Mouse (Mus musculus) G1E-ER4 (cell line): ENCODE measurements around the gene Clstn2. TPM values are rescaled to one million over a fixed set of nuclear protein-coding genes. Genes with fewer than 3 reads are reported as not detected.

ENCODE experiments used
- GATA1 ChIP-seq: IDR thresholded peaks from one replicate; pipeline ENCODE4 v1.8.0; 2012; ENCODE audit warnings: low read length, inconsistent platforms
- polyA plus RNA-seq: library from polyadenylated mRNA; stranded (reverse); fragments of >175 nt; gene quantifications from 2 replicates; pipeline ENCODE4 v1.2.3, GENCODE M21; 2012

The Clstn2 gene
- not detected in 2 replicates for polyA plus RNA-seq

DNA sequence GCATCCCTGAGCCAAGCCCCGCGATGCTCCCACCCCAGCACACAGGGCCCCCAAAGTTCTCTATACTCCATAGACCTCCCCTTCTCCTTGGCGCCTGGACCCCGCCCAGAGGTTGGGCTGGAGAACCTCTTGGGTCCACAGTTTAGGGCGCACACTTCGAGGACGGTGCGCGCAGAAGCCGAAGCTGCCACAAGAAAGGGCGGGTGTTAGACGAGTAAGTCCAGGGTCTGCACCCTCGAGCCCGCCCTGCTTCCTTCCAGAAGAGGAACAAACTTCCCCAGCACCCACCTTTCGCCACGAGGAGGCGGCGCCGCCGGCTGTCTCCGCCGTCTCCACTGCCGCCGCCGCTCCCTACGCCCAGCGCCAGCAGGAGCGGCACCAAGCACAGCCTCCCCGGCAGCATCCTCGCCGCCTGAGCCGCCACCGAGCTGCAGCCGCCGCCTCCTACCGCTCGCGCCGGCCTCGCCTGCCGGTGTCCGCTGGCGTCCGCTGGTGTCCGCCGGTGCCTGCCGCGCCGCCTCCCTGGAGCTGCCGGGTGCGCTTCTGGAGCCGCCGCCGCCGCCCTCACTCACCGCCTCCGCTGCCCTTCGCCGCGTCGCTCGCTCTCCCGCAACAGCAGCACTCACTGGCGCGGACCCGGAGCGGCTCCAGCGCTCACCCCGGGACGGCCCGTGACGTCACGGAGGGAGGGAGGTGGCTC is at the start of gene Clstn2:
TSS of gene Clstn2 (minus strand) at position 609 of the 700 bp plus-strand sequence.
- TF ChIP-seq GATA1, result no peak

DNA sequence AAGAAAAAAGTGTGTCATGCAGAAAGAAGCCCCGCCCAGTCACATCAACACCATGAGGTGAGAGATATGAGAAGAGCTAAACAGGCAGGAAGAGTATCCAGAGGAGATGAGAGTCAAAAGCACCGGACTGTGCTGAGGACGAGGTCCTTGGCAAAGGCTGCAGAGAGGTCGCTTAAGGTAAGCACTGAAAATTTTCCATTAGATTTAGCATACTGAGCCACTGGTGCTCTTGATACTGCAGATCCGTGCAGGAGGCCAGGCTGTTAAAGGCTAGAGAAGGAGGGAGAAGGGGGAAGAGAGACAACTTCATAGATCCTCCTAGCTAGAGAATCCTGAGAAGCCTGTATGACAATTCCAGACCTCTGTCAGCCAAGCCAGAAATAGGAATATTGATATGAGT is 34.8 kb upstream of the Clstn2 start:
- no peak for TF ChIP-seq GATA1

- TF ChIP-seq GATA1, result no peak
These were observed 28.7 kb upstream of the Clstn2 start for GRCm38 (mm10) chr9:98061646-98062045.

- TF ChIP-seq GATA1, result no peak
These were observed 24.3 kb upstream of the Clstn2 start for GRCm38 (mm10) chr9:98057291-98057690.

DNA sequence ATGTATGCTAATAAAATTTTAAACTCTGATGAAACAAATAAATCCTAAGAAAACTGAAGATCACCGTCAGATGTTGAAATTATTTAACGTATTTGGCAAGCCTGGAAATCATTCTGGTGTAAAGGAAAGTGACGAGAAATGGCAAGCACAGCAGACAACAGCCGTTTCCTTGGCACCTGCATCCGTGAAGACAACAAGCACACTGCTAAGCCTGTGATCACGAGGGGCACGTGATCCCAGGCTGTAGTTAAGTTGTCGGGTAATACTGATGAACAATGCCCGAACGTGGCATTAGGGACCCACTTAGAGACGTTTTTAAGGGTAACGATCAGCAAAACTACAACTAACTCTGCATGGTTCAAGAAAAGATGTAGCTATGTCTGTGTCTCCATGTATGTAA is 18.4 kb upstream of the Clstn2 start:
- TF ChIP-seq GATA1, result no peak

DNA sequence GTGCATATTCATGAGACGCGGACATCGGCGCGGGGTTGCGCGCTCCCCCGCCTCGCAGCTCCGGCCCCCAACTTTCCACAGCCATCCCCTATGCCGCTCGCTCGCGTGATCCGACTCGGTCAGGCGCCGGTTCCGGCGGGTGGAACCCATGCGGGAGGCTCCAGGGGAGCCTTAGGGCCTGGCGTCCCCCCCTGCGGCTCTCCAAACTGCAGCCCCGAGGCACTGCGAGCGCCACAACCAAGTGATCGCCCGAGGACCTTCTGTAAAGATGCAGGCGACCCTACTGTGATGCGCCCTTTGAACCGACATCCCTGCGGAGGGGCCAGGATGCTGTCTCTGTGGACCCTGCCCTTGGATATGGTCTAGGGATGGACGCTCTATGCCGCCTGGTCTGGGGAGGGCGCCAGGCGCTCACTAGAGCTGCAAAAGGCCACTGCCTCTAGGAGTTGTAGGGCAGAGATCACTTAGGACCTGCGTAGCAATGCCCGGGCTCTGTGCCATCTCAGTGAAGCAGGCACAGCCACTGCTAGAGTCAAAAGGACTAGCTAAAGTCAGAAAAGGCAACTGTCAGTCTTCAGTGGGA is 383 bp upstream of the Clstn2 start:
- TF ChIP-seq GATA1, result no peak

- TF ChIP-seq GATA1, result no peak
These were observed 946 bp downstream of the Clstn2 start for GRCm38 (mm10) chr9:98031898-98032572.

DNA sequence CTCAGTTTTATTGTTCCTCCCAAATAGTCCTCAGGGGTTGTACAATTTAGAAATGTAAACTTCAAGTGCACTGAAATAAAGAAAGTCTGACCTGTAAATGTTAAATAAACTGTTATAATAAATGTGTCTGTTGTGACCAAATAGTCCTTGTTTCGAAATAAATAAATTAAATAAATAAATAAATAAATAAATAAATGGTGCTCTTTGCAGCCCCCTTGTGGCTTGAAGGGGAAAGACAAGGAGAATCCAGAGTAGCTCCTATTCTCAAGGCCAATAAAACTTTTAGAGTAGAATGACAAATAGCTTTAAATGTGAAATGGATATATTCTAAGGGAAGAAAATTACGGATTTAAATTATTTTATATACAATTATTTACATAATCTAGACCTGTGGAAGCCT is 2.3 kb downstream of the Clstn2 start:
- no peak for TF ChIP-seq GATA1

GRCm38 (mm10) chr9:98025548-98025947 is 7.4 kb downstream of the Clstn2 start:
- no peak for TF ChIP-seq GATA1

DNA sequence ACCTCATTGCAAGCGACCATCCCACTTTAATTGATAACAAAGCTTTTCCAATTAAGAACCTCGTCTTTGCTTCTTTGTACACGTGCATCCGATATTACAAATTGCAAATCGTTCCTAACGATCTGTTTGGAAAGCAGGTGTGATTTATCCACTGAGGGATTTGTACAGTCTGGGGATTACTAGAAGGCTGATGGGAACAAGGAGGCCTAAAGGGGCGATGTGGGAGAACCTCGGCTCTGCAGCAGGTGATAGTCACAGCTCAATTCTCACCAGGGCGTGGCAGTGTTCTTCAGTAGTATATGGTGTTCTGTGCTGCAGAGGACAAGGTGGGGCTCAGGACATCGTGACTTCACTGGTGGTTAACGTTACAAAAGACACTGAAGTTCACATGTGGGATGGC is 9.9 kb downstream of the Clstn2 start:
- TF ChIP-seq GATA1, result no peak

GRCm38 (mm10) chr9:98019876-98020275 is 13.1 kb downstream of the Clstn2 start:
- no peak for TF ChIP-seq GATA1

GRCm38 (mm10) chr9:98018687-98019086 is 14.3 kb downstream of the Clstn2 start:
- no peak for TF ChIP-seq GATA1

DNA sequence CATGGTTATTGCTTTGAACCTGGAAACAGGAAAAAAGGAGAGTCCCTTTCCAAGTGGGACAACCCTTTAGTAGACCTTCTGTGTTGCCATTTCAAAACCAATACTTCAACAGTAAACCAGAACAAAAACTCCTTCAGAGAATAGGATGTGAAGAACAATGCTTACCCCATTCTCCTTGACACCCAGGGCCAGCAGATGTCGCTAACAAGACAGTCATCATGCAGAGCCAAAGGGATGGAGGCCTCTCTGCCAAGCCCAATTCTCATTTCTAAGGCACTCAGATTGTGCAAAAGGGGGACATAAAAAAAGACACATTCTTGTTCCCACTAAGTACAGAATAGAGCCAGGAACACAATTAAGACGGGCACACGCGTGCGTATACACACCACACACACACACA is 16.4 kb downstream of the Clstn2 start:
- TF ChIP-seq GATA1, result no peak

GRCm38 (mm10) chr9:97996349-97996748 is 36.6 kb downstream of the Clstn2 start:
- no peak for TF ChIP-seq GATA1

- no peak for TF ChIP-seq GATA1
These were observed 37.3 kb downstream of the Clstn2 start for GRCm38 (mm10) chr9:97995723-97996122.

- no peak for TF ChIP-seq GATA1
These were observed 40.9 kb downstream of the Clstn2 start for GRCm38 (mm10) chr9:97992131-97992530.

DNA sequence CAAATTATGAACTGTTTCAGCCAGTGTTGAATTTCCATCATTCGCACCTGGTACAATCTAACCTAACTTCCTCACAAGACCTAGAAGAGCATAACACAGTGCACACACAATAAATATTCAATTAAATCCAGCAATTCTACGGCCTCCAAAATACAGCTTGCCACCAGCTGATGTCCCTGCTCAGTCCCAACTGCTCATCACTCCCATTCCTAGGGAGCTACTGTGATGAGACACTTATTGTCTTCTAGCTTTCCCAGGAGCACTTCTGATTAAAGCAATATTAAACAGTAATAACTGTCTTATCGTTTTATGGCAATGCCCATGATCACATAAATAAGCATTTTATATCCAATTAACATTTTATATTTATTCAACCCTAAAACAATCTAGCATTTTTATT is 55.6 kb downstream of the Clstn2 start:
- TF ChIP-seq GATA1, result no peak
